7 mouse cellular contexts compared by ENCODE assay signal in genomic region chr1:36709854-36710280, GRCm38 (mm10). TPM values are rescaled to one million over a fixed set of nuclear protein-coding genes. Genes with fewer than 3 reads are reported as not detected.
DNase-seq lines count a peak whose midpoint lies in the region; ATAC-seq lines count a peak whose summit lies in the region.

TSS of gene 4933424G06Rik (plus strand) at chr1:36710149.

- H3K9ac ChIP-seq in embryonic facial prominence, embryonic 12.5 days, result peak within 1 kb of the TSS; percentile 70
- H3K9ac ChIP-seq in limb, embryonic 11.5 days (ENCODE audit: low read length), result peak within 1 kb of the TSS; percentile 89
- peak within 1 kb of the TSS; percentile 96 for H3K9ac ChIP-seq in midbrain, embryonic 14.5 days (replicated peaks; ENCODE audit: low read length)

- ATAC-seq in embryonic facial prominence, embryonic 12.5 days (ENCODE audit: insufficient number of reproducible peaks, insufficient read depth, low FRiP score, low TSS enrichment), result peak; percentile 96
- peak; percentile 95 for ATAC-seq in limb, embryonic 11.5 days (ENCODE audit: insufficient number of reproducible peaks, low FRiP score, low TSS enrichment, low read depth)
- peak; percentile 95 for ATAC-seq in midbrain, embryonic 14.5 days (ENCODE audit: low FRiP score, low TSS enrichment)

- no peaks in the 10 kb centered on the region for H3K9me3 ChIP-seq in embryonic facial prominence, embryonic 12.5 days
- no peaks in the 10 kb centered on the region for H3K9me3 ChIP-seq in limb, embryonic 11.5 days (ENCODE audit: control insufficient read depth, low read length)
- H3K9me3 ChIP-seq in midbrain, embryonic 14.5 days (ENCODE audit: control insufficient read depth, low read length), result no peaks in the 10 kb centered on the region

- no peaks in the 10 kb centered on the region for H3K27me3 ChIP-seq in embryonic facial prominence, embryonic 12.5 days
- no peaks in the 10 kb centered on the region for H3K27me3 ChIP-seq in limb, embryonic 11.5 days (ENCODE audit: control insufficient read depth, insufficient read depth, low read length)
- no peaks in the 10 kb centered on the region for H3K27me3 ChIP-seq in midbrain, embryonic 14.5 days (ENCODE audit: control insufficient read depth, insufficient read depth, low read length)

- peak within 1 kb of the TSS; percentile 71 for H3K4me2 ChIP-seq in embryonic facial prominence, embryonic 12.5 days (replicated peaks)
- H3K4me2 ChIP-seq in limb, embryonic 11.5 days (ENCODE audit: low read depth, severe bottlenecking), result peak within 1 kb of the TSS; percentile 88
- peak within 1 kb of the TSS; percentile 83 for H3K4me2 ChIP-seq in midbrain, embryonic 14.5 days (ENCODE audit: low read length)

- H3K27ac ChIP-seq in embryonic facial prominence, embryonic 12.5 days, result peak within 1 kb of the TSS; percentile 47
- H3K27ac ChIP-seq in limb, embryonic 11.5 days (replicated peaks; ENCODE audit: low read depth, low read length), result peak within 1 kb of the TSS; percentile 71; the same call in 1 of the 2 replicates
- H3K27ac ChIP-seq in midbrain, embryonic 14.5 days (replicated peaks; ENCODE audit: low read depth, low read length), result peak within 1 kb of the TSS; percentile 86

- WGBS in embryonic facial prominence, embryonic 12.5 days, result under 1% methylated on average over 29 of the region's 29 CpGs
- WGBS in limb, embryonic 11.5 days, result under 1% methylated on average over 24 of the region's 29 CpGs
- under 1% methylated on average over 29 of the region's 29 CpGs for WGBS in midbrain, embryonic 14.5 days

- peak within 1 kb of the TSS; percentile 69 for H3K4me3 ChIP-seq in embryonic facial prominence, embryonic 12.5 days
- peak within 1 kb of the TSS; percentile 93 for H3K4me3 ChIP-seq in limb, embryonic 11.5 days (ENCODE audit: low read depth, low read length)
- H3K4me3 ChIP-seq in midbrain, embryonic 14.5 days (replicated peaks; ENCODE audit: low read depth, low read length), result peak within 1 kb of the TSS; percentile 99

- peaks cover 24% of the 10 kb centered on the region for H3K36me3 ChIP-seq in embryonic facial prominence, embryonic 12.5 days
- peaks cover 14% of the 10 kb centered on the region for H3K36me3 ChIP-seq in limb, embryonic 11.5 days (ENCODE audit: control insufficient read depth, insufficient read depth, low read length)
- peaks cover 25% of the 10 kb centered on the region for H3K36me3 ChIP-seq in midbrain, embryonic 14.5 days (ENCODE audit: control insufficient read depth, insufficient read depth, low read length)

- peak; percentile 98 for DNase-seq in adrenal gland, postnatal 25 days
- peak; percentile 100 for DNase-seq in heart, adult 11 months
- DNase-seq in kidney, adult 18-20 months, result peak; percentile 97
- peak; percentile 99 for DNase-seq in limb, embryonic 11.5 days (ENCODE audit: low spot score)
- peak; percentile 99 for DNase-seq in midbrain, embryonic 14.5 days
- peak; percentile 96 to 97 for DNase-seq in spleen, adult 18-20 months

- peaks cover 14% of the 10 kb centered on the region for H3K4me1 ChIP-seq in embryonic facial prominence, embryonic 12.5 days
- H3K4me1 ChIP-seq in limb, embryonic 11.5 days (ENCODE audit: control insufficient read depth, insufficient read depth, low read length), result peaks cover 6% of the 10 kb centered on the region
- peaks cover 17% of the 10 kb centered on the region for H3K4me1 ChIP-seq in midbrain, embryonic 14.5 days (ENCODE audit: control insufficient read depth, insufficient read depth, low read length)

RNA-seq across cellular contexts. Expression of gene 4933424G06Rik, which starts in this region (rescaled TPM):
- not detected in 2 replicates for total RNA-seq in adrenal gland, postnatal 25 days (2021)
- polyA plus RNA-seq in embryonic facial prominence, embryonic 12.5 days (2016; fragmentation: Nextera tagmentation; extraction: Ambion mirVana), result 0.25 TPM in 1 of 2 replicates, not detected in the other
- polyA plus RNA-seq in limb, embryonic 11.5 days (2014; fragmentation: Nextera tagmentation; extraction: Ambion mirVana), result 0.31 TPM in 1 of 2 replicates, not detected in the other
- 0.51 and 0.80 TPM in 2 replicates for polyA plus RNA-seq in midbrain, embryonic 14.5 days (2014; fragmentation: Nextera tagmentation; extraction: Ambion mirVana)

Comparison
In these comparisons a context has a peak if more than half of its experiments do, and no peak if none do; other contexts are left out.
1. Peak in every context shown above with its lines: DNase-seq, ATAC-seq, H3K4me3 ChIP-seq and H3K27ac ChIP-seq.
2. Peak in DNase-seq in adrenal gland, postnatal 25 days; RNA of the gene not detected or under 1 TPM.
3. Peak in ATAC-seq, H3K4me3 ChIP-seq, H3K27ac ChIP-seq, H3K9ac ChIP-seq and H3K4me2 ChIP-seq in embryonic facial prominence, embryonic 12.5 days; RNA of the gene not detected or under 1 TPM.
4. Peak in DNase-seq, ATAC-seq, H3K4me3 ChIP-seq, H3K27ac ChIP-seq, H3K9ac ChIP-seq and H3K4me2 ChIP-seq in limb, embryonic 11.5 days; RNA of the gene not detected or under 1 TPM.
5. Peak in DNase-seq, ATAC-seq, H3K4me3 ChIP-seq, H3K27ac ChIP-seq, H3K9ac ChIP-seq and H3K4me2 ChIP-seq in midbrain, embryonic 14.5 days; RNA of the gene not detected or under 1 TPM.